Mouse (Mus musculus): ENCODE data around the gene Il11.
A peak's percentile ranks its signal among the peaks of the same experiment; 100 is the strongest.

Gene Il11

DNA sequence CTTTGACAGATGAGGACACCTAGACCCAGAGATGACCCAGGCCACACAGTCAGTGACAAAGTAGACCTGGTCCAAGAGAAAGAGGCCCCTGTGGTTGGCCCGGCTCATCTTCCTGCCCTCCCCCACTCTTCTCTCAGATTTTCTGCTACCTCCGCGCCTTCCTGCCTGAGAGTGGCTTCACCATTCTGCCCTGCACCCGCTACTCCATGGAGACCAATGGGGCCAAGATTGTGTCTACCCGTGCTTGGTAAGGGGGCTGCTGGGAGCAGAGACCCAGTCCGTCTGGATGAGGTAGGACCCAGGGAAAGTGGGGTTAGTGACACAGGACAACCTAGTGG lies 40.2 kb downstream of the Il11 start:
- no peak for DNase-seq

DNA sequence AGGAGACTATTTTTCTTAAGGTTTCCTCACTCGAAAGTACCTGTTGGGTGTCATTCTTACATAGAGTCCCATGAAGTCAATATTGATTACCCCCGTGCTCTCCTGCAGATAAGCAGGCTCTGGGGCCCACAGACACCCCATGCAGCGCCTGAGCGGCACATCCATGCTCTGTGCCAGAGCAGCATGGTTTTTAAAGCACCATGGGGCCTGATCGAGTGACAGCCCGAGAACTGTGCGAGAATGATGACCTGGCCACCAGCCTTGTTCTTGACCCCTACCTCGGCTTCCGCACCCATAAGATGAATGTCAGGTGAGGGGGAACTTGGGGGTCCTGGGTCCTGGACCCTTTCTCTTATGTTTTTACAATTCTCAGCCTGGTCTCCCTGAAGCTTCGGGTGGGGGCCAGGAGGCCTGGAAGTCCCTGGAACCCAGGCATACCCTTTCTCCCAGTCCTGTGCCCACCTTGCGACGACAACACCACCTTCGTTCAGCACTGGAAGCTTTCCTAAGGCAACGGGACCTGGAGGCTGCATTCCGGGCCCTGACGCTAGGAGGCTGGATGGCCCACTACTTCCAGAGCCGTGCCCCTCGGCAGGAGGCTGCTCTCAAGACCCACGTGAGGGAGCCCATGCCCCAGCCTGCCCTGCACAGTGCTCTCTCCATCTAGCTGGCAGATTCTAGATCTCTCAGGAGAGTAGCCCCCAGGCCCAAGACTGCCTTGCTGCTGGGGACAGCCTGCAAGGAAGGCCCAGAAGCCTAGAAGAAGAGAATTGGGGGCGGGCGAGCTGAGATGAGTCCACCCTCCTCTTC lies 40.8 kb downstream of the Il11 start:
- no peak for DNase-seq

DNA sequence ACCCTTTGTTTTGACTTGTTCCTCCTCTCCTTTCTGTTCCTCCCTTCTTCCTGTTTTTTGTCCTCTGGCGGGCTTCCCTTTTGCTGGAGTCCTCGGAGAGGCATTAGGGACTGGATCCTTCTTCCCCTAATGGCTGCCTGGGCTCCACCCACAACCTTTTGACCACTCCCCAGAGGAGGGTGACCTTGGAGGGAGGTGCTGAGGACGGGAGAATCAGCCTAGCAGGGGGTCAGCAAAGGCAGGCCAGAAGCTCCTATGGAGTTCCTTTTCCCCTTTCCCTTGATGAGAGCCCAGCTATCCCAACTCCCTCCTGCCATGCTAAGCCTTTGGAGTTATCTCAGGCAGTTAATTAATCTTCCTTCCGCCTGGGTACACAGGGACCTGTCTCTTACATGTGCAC lies 41.5 kb downstream of the Il11 start:
- DNase-seq: no peak

DNA sequence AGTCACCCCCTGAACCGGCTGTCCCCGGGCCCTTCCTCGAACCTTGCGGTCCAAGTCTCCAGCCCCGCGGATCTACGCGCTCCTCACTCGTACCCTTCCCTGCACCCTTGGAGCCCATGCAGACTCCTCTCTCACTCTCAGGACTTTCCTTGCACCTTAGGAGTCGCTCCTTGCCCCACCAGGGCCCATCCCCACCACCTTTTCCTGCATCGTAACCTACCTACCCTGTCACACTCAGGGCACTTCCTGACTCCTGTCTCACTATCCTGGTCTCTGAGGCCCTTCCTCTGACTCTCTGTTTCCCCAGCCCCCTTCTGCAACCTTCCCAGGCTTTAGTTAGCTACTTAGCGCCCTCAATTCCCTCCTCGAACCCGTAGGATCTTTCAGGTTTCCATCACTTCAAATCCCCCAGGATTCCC lies 42.3 kb downstream of the Il11 start:
- DNase-seq: no peak

DNA sequence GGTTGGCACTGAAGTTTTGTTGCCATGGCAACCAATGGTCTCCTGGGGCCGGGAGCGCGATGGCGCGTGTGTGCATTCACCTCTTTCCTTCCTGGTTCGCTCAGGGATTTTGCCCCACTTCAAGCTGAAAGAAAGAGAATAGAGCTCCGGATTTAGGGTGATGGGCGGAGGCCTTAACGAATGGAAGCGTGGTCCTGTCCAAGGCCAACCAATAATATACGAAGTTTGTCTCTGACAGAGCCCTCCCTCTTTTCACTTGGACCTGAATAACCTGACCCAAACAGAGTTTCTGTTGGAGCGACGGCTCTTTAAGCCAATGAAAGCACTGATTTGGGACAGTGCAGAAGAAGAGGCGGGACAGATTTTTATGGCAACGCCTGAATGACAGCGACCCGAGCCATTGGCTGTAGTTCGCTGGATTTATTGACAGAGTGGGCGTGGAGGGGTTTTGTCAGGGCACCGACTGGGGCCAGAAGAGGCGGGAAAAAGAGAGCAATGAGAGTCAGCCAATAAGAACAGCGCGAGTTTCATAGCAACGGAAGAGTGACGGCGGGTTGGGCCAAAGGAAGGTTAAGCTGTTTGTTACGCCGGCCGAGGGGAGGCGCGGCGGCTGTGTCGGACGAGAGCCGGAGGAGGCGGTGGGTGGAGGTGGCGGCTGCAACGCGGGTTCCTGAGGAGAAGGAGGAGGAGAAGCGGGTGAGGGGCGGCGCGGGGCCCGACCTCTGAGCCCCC lies 42.9 kb downstream of the Il11 start, which contains the start of gene Kmt5c:
TSS of gene Kmt5c (plus strand) at position 572 of the 732 bp plus-strand sequence.
- peak; percentile 95 for DNase-seq

DNA sequence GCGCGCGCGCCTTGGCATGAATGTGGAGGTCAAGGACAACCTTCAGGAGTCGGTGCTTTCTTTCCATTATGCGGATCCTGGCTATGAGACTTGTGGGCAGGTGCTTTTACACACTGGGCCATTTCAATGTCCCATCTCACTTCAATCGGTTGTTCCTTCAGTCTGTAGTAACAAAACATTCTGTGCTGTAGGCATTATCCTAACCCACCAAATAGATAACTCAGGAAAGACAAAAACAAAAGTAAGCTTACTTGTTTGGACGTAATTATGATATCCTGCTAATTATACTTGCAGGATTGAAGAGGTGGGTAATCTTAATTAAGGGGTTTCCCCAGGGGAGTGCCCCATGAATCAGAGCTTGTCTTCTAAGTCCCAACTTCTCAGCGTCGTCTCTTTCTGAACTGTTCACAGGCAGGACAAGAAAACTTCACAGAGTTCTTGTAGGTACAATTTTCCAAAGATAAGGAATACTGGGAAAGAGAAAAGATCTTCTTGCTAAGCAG lies 43.6 kb downstream of the Il11 start:
- DNase-seq: no peak

DNA sequence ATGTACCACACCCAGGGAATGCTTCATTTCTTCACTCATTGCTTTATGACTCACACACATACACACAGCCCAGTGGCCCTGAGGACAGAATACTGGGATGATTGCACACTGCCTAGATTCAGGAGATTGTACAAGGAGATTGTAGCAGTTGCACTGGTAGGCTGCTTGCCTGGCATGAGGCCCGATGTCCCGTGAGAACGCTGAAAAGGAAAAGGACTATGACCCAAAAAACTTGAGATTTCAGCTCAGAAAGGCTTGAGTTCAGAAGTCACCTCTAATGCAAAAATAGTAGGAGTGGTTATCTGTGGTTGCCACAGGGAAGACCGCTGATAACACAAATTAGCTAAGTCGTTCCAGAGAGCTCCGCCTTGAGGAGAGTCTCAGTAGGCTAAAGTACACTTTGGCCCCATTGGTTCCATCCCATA lies 49.7 kb downstream of the Il11 start:
- no peak for DNase-seq

DNA sequence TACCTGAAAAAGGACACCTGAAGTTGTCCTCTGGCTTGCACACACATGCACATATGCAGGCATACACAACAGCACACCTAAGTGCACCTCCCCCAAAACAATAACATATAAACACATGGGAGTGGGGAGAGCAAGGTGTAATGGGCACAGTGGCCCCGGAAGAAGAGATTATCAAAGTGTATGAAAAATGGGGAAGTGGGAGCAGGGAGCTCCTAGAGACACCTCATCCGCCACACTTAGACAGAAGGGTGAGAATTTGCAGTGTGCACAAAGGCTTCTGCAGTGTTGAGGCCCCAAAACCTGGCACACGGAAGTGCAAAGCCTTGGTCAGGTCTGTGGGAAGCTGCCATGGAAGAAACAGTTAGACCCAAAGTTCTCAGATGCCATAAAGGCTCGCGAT lies 51.6 kb downstream of the Il11 start:
- no peak for DNase-seq

DNA sequence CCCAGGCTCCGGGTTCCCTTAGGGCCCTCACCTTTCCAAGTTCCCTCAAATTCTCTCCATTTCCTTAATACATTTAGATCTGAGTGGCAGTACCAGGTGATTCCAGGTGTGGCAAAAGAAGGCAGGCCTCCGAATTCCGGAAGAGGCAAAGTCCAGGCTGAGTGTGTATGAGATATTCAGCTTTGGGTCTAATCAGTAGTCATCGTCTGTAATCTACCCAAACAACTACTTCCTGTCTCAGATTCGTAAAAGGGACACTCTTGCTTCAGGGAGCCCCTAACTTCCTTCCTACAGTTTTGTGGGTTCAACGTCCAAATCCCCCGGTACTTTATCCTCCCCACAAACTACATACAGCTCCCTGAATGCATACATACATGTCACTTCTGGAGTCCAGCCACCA lies 57.5 kb downstream of the Il11 start, which contains the start of gene Tmem150b:
TSS of gene Tmem150b (minus strand) at position 81 of the 400 bp plus-strand sequence.
- DNase-seq: no peak

DNA sequence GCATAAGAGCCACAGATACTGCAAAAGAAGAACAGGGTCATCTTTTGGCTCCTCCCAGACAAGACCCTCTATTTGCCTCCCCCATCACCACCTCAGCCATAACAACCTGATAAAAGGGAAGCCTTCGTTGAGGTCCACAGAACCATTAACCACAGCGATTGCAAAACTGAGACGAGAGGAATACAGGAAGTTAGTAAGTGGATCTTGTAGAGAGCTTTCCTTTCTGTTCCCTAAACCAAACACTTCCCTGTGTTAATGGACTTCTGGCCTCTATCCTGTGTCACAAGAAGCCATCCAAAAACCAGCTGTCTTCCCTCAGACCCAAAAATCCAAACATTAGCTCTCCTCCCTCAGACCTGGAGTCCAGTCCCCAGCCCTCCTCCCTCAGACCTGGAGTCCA lies 58.3 kb downstream of the Il11 start:
- no peak for DNase-seq

DNA sequence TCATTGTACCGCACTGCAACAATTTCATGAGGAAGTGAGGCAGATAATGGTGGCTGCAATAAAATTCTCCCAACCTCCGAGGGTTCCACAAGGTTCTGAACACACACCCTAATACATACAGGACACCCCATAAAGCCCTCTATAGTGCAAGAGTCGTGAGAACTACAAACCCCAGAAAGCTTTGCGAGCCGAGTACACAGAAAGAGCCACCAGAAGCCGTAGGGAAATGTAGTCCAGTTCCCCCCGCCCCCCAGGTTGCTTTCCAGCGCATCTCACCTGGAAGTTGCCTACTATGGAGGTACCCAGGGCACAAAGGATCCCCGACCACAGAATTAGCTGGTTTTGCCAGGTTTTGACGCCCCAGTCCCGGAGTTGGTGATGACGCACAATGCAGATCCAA lies 59.2 kb downstream of the Il11 start:
- DNase-seq: peak; percentile 36

All from right cerebral cortex, postnatal 14 days (tissue).